Mouse (Mus musculus) heart, postnatal 0 days (tissue): ENCODE data around the gene Sp6.

Experiments
- CTCF ChIP-seq: IDR thresholded peaks from 2 replicates; pipeline ENCODE4 v1.5.1; 2016; ENCODE audit warnings: antibody characterized with exemption, control low read depth, low read depth
- EP300 ChIP-seq: IDR thresholded peaks from 2 replicates; pipeline ENCODE4 v1.6.1; 2016; ENCODE audit warnings: antibody characterized with exemption, low read depth

DNA sequence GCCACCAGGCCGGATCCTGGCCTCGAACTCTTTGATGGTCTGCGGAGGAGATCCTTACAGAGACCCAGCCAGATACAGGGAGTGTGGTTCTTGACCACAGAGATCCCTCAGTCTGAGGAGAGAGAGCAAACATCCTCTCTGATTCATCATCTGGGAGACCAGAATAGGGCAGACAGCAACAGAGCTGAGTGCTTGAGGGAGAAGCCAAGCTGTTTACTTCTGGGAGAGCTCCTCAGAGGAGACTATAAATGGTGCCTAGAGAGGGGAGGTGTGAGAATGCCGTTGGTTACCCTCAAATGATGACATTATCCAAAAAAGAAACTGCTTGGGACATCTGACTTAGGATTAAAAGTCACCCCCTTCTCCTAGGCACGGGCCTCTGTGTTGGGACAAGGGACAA, 21.7 kb upstream of the Sp6 start:
- TF ChIP-seq EP300 (no peak), CTCF (no peak)
